Mouse (Mus musculus) lung, postnatal 0 days (tissue): ENCODE data around the gene Mycbpap.
A peak's percentile ranks its signal among the peaks of the same experiment; 100 is the strongest.

Experiments
- CTCF ChIP-seq: IDR thresholded peaks from 2 replicates; pipeline ENCODE4 v1.5.1; 2016; ENCODE audit warnings: antibody characterized with exemption, mild to moderate bottlenecking
- EP300 ChIP-seq: IDR thresholded peaks from 2 replicates; pipeline ENCODE4 v1.6.1; 2016; ENCODE audit warnings: antibody characterized with exemption, mild to moderate bottlenecking, control low read depth

- TF ChIP-seq EP300, result no peak
- peak; percentile 39 for TF ChIP-seq CTCF
Measured at GRCm38 (mm10) chr11:94521219-94521843, at the start of gene Mycbpap.
